Mouse (Mus musculus): ENCODE measurements around the gene Pabpc1l.

- no peak; the same call in 1 of the 2 replicates for TF ChIP-seq POLR2A (IDR thresholded peaks at IDR 0.05; ENCODE audit: borderline replicate concordance, low read depth, low read length)
- no peak for TF ChIP-seq CTCF (IDR thresholded peaks at IDR 0.05; ENCODE audit: low read depth, low read length)
Measured at GRCm38 (mm10) chr2:163994654-163994976, 30.6 kb upstream of the Pabpc1l start, which contains the start of gene Ywhab.

Measured in bone marrow macrophage, adult 2 months (primary cell).